Mouse (Mus musculus): Measurements from ENCODE around the gene Sptbn1. TPM values are rescaled to one million over a fixed set of nuclear protein-coding genes. Genes with fewer than 3 reads are reported as not detected.

The Sptbn1 gene
- 4.7 and 6.1 TPM in 2 replicates for polyA plus RNA-seq (2012)

- TF ChIP-seq GATA1 (IDR thresholded peaks at IDR 0.05; ENCODE audit: low read length): no peak
Measured at GRCm38 (mm10) chr11:30267892-30268647, at the start of gene Sptbn1. Gene Sptbn1 (minus strand): TSS chr11:30268175.

- no peak for TF ChIP-seq GATA1 (IDR thresholded peaks at IDR 0.05; ENCODE audit: low read length)
Measured at GRCm38 (mm10) chr11:30294279-30294678, 26.3 kb upstream of the Sptbn1 start.

GRCm38 (mm10) chr11:30292221-30293160 is 24.5 kb upstream of the Sptbn1 start:
- no peak for TF ChIP-seq GATA1 (IDR thresholded peaks at IDR 0.05; ENCODE audit: low read length)

- TF ChIP-seq GATA1 (IDR thresholded peaks at IDR 0.05; ENCODE audit: low read length): no peak
Measured at GRCm38 (mm10) chr11:30291155-30291554, 23.2 kb upstream of the Sptbn1 start.

GRCm38 (mm10) chr11:30289470-30290431 is 21.8 kb upstream of the Sptbn1 start:
- no peak for TF ChIP-seq GATA1 (IDR thresholded peaks at IDR 0.05; ENCODE audit: low read length)

GRCm38 (mm10) chr11:30288075-30288474 is 20.1 kb upstream of the Sptbn1 start:
- TF ChIP-seq GATA1 (IDR thresholded peaks at IDR 0.05; ENCODE audit: low read length): no peak

GRCm38 (mm10) chr11:30283710-30284109 is 15.7 kb upstream of the Sptbn1 start:
- TF ChIP-seq GATA1 (IDR thresholded peaks at IDR 0.05; ENCODE audit: low read length): no peak

GRCm38 (mm10) chr11:30281096-30281495 is 13.1 kb upstream of the Sptbn1 start:
- no peak for TF ChIP-seq GATA1 (IDR thresholded peaks at IDR 0.05; ENCODE audit: low read length)

GRCm38 (mm10) chr11:30279278-30279677 is 11.3 kb upstream of the Sptbn1 start:
- no peak for TF ChIP-seq GATA1 (IDR thresholded peaks at IDR 0.05; ENCODE audit: low read length)

- no peak for TF ChIP-seq GATA1 (IDR thresholded peaks at IDR 0.05; ENCODE audit: low read length)
Measured at GRCm38 (mm10) chr11:30275436-30276031, 7.6 kb upstream of the Sptbn1 start.

GRCm38 (mm10) chr11:30269524-30269923 is 1.5 kb upstream of the Sptbn1 start:
- no peak for TF ChIP-seq GATA1 (IDR thresholded peaks at IDR 0.05; ENCODE audit: low read length)

GRCm38 (mm10) chr11:30268648-30269375 is 837 bp upstream of the Sptbn1 start:
- no peak for TF ChIP-seq GATA1 (IDR thresholded peaks at IDR 0.05; ENCODE audit: low read length)

- no peak for TF ChIP-seq GATA1 (IDR thresholded peaks at IDR 0.05; ENCODE audit: low read length)
Measured at GRCm38 (mm10) chr11:30267036-30267891, 711 bp downstream of the Sptbn1 start.

All from G1E-ER4 (cell line).